Mouse (Mus musculus) induced T-regulatory cell, adult 2 months (primary cell): ENCODE results near the gene Gm10642.

Source experiments
- DNase-seq: peaks from one replicate; pipeline ENCODE4 v3.0.0-alpha.2; 2012; ENCODE audit warnings: low read depth

Gene Gm10642

DNA sequence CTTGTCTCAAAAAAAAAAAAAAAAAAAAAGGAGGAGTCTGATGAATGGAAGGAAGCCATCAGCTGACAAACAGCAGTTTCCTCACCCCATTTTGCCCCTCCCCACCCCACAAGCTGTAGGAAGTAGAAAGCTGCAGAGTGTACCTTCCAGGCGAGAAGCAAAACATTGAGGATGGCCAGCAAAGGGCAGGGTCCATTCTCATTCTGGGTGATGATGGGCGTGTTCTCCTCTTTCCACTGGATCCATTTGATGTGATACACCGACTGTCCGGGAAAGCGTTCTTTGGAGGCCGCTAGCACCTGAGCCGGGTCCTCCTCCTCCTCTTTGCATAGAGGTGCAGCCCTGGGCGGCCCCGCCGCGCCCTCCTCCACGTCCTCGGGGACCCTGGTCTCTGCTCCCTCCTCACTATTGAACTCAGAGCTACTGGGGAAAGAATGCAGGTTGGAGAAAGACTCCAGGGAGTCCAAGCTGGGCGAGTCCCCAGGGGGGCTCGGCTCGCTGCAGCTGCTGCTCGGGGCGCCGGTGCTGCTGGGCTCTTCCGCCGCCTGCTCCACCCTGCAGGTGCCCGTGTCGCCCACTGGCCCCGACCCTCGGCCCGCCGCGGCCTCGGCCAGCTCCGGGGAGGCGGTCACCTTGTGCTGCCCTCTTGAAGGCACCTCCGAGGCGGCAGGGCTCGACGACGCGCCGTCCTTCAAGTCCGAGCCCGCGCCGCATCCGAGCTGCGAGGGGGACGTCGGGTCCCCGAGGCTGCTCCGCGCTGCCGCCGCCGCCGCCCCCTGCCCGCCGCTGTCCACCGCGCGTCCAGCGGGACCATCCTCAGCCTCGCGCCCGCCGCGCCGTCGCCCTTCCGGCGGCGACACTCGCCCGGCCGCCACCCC is at the start of gene Gm10642:
TSS of gene Gm10642 (plus strand) at position 122 of the 878 bp plus-strand sequence.
- peak; percentile 91 for DNase-seq

GRCm38 (mm10) chr9:70611026-70611673 is 44.9 kb upstream of the Gm10642 start:
- DNase-seq = no peak

GRCm38 (mm10) chr9:70629711-70630110 is 26.3 kb upstream of the Gm10642 start:
- no peak for DNase-seq

DNA sequence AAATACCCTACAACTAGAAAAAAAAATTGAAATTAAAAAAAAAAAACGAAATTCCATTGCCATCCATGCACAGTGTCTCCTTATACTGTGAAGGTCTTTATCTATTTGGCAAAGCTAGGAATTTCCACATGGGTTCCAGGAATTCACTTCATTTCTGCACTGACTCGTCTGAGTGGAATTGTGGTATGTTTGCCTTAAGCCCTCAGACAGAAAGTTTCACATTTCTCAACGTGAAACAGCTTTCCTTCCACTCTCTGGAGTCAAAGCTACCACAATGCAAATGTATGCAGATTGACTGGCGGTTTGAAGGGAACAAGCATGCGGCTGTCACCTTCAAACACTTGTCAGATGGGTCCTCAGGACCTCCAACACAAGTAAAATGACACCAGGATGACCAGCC is 24.4 kb upstream of the Gm10642 start:
- no peak for DNase-seq

DNA sequence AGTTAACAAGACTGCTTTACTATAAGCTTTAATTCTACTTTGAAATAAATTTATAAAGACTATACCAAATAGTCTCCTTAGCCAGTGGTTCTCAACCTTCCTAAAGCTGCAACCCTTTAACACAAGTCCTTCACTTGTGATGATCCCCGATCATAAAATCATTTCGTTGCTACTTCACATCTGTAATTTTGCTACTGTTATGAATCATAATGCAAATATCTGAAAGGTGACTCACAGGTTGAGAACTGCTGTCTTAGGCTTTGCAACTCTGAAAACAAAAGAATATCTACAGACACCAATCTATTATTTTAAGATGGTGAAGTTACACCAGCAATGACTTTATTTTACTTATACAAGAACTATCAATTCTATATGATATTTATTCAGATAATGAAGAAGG is 19.3 kb upstream of the Gm10642 start:
- no peak for DNase-seq

GRCm38 (mm10) chr9:70650260-70650659 is 5.8 kb upstream of the Gm10642 start:
- no peak for DNase-seq

- DNase-seq = no peak
These were observed 5.1 kb upstream of the Gm10642 start for GRCm38 (mm10) chr9:70650994-70651393.

- DNase-seq = no peak
These were observed 3.8 kb upstream of the Gm10642 start for GRCm38 (mm10) chr9:70652221-70652620.

- no peak for DNase-seq
These were observed 2.2 kb upstream of the Gm10642 start for GRCm38 (mm10) chr9:70653875-70654274.

- DNase-seq = no peak
These were observed 1.6 kb upstream of the Gm10642 start for GRCm38 (mm10) chr9:70654496-70654895.

- no peak for DNase-seq
These were observed 304 bp upstream of the Gm10642 start for GRCm38 (mm10) chr9:70655764-70656129.

- peak; percentile 100 for DNase-seq
These were observed 1.2 kb downstream of the Gm10642 start, which contains the start of gene Mindy2 for GRCm38 (mm10) chr9:70657013-70657967. Gene Mindy2 (minus strand): TSS chr9:70657174.

GRCm38 (mm10) chr9:70658266-70658665 is 2.2 kb downstream of the Gm10642 start:
- DNase-seq = no peak

GRCm38 (mm10) chr9:70664847-70665246 is 8.8 kb downstream of the Gm10642 start:
- DNase-seq = no peak

GRCm38 (mm10) chr9:70665372-70666145 is 9.5 kb downstream of the Gm10642 start:
- no peak for DNase-seq

DNA sequence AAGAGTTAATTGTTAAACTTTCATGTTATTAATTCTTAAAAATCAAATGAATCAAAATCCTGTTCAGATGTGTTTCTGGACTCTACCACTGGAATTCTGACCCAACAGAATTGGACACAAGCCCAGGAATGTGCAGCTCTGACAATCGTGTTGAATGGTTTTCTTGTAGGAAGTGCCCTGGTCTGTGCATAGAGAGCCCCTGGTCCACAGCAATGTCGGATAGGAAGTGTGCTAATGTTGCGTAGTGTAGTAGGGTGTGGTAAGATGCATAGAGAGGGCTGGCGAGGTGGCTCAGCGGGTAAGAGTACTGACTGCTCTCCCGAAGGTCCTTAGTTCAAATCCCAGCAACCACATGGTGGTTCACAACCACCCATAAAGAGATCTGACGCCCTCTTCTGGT is 10.8 kb downstream of the Gm10642 start:
- no peak for DNase-seq

DNA sequence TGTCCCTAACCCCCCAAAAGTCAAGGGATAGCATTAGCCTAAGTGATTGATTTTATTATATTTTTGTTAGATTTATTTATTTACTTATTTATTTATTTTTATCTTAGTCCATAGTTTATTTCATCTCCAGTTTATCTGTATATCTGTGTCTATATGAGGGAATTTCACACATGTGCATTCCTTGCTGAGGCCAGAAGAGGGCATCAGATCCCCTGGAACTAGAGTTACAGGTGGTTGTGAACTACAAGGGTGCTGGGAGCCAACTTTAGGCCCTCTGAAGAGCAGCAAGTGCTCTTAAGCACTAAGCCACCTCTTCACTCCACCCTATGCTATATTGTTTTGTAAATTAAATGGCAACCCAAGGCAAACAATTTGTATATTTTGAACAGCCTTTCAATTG is 12.0 kb downstream of the Gm10642 start:
- DNase-seq = peak; percentile 40

DNA sequence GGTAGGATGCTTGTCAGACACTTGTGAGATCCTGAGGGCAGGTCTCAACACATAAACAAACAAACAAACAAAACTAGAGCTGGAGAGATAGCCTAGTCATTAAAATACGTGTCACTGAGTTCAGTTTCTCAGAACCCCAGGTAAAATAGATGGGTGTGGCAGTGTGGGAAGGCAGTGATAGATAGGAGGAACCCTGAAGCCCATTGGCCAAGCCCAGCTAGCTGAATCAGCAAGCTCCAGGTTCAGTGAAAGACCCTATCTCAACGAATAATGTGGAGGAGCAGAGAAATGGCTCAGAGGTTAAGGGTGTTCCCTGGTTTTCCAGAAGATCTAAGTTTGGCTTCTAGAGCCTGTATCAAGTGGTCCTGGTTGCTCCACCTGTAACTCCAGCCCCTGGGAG is 13.1 kb downstream of the Gm10642 start:
- no peak for DNase-seq

GRCm38 (mm10) chr9:70670381-70670780 is 14.3 kb downstream of the Gm10642 start:
- no peak for DNase-seq

GRCm38 (mm10) chr9:70671278-70671677 is 15.2 kb downstream of the Gm10642 start:
- DNase-seq = peak; percentile 72
